Mouse (Mus musculus): ENCODE measurements around the gene Arl15. TPM values are rescaled to one million over a fixed set of nuclear protein-coding genes. Genes with fewer than 3 reads are reported as not detected.

Arl15 gene
- polyA plus RNA-seq, 1 experiment from 2014 or later, result 10.8 TPM

DNA sequence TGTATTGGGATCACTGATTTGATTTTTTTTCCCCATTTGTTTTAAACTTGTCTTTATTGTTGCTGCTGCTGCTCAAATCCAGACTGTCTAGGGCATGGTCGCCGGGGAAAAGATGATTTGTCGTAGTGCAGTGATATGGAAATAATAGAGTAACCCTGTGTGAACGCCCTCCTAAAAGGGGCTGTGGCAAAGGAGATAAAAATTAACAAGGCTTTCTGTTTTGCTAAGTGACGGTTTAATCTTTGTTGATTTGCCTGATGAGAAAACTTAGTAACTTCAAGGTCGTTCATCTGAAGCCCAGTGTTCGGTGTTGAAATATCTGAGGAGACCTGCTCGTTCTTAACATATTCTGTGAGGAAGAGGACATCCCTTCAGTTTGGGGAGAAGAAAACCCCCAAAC, 19.8 kb downstream of the Arl15 start:
- Histone ChIP-seq H3K4me2 (ENCODE audit: low read length) (no peak overlapping the region), H3K27me3 (ENCODE audit: insufficient read depth, low read length) (no peaks in the 10 kb centered on the region), H3K36me3 (ENCODE audit: insufficient read depth, low read length) (no peaks in the 10 kb centered on the region), H3K9me3 (replicated peaks; ENCODE audit: low read length) (no peaks in the 10 kb centered on the region), H3K4me3 (replicated peaks; ENCODE audit: low read depth, low read length) (no peak overlapping the region), H3K4me1 (replicated peaks; ENCODE audit: insufficient read depth, low read length) (peaks cover 28% of the 10 kb centered on the region), H3K9ac (ENCODE audit: low read depth, low read length) (no peak overlapping the region), H3K27ac (peak overlapping the region; percentile 26; the same call in 1 of the 2 replicates)
- ATAC-seq (replicated peaks; ENCODE audit: low FRiP score, low read depth) (no peak), DNase-seq (ENCODE audit: low spot score) (no peak)
- TF ChIP-seq CTCF (IDR thresholded peaks at IDR 0.05; ENCODE audit: low read depth), result no peak
- 48% methylated on average over 8 of the region's 8 CpGs for WGBS

DNA sequence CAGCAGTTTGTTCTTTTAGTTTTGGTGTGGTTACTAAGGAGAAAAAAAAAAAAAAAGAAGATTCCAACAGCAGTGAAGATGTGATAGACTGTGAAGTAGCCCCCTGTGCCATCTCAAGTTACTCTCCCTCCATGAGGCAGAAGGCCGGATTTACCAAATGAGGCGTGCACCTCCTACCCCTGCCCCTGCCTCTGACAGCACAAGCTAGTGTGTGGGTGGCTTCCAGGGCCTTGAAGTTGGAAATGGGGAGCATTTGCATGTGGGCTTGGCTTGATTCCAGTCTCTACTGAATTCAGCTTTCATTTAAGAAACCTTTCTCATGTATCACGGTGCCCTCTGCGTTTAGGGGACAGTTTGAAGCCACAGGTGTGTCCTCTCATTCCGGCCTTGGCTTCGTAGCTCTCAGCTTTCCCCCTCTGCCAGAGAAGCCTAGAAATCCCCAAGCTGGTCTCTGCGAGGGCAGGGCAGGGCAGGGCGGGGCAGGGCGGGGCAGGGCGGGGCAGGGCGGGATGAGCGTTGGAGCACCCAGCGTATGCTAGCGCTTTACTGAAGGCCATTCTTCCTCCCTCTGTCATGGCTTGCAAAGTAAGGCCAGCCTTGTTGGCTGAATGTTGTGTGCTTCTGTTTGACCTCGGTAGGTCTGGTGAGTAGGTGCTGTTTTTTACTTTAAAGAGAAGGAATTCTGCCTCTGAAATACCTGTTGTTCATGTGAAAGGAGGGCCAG, 21.6 kb downstream of the Arl15 start:
- no peak for TF ChIP-seq CTCF (IDR thresholded peaks at IDR 0.05; ENCODE audit: low read depth)
- Histone ChIP-seq H3K27me3 (ENCODE audit: insufficient read depth, low read length) (no peaks in the 10 kb centered on the region), H3K4me1 (replicated peaks; ENCODE audit: insufficient read depth, low read length) (peaks cover 28% of the 10 kb centered on the region), H3K9ac (ENCODE audit: low read depth, low read length) (no peak overlapping the region), H3K36me3 (ENCODE audit: insufficient read depth, low read length) (no peaks in the 10 kb centered on the region), H3K4me2 (ENCODE audit: low read length) (peak overlapping the region; percentile 2), H3K27ac (peak overlapping the region; percentile 22; the same call in 1 of the 2 replicates), H3K4me3 (replicated peaks; ENCODE audit: low read depth, low read length) (no peak overlapping the region), H3K9me3 (replicated peaks; ENCODE audit: low read length) (no peaks in the 10 kb centered on the region)
- ATAC-seq (replicated peaks; ENCODE audit: low FRiP score, low read depth) (peak; percentile 75), DNase-seq (ENCODE audit: low spot score) (peak; percentile 87)
- 24% methylated on average over 15 of the region's 15 CpGs for WGBS

DNA sequence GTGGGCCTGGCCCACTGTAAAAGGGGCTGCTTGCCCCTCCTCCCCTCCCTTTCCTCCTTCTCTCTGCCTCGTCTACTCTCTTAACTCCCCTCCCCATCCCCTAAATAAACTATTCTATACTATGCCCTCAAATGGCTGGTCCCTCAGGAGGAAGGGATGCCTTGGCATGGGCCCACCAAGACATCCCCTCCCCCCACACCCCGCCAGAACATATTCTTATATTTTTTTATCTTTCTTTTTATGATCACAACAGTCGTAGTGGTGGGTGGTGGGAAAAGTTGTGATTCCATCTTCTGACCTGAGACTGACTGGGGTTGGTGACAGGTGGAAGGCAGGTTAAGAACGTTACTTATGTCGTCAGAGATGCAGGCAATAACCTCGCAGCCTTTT, 22.1 kb downstream of the Arl15 start:
- ATAC-seq (replicated peaks; ENCODE audit: low FRiP score, low read depth) (no peak; the same call in 1 of the 2 replicates), DNase-seq (ENCODE audit: low spot score) (no peak)
- Histone ChIP-seq H3K36me3 (ENCODE audit: insufficient read depth, low read length) (no peaks in the 10 kb centered on the region), H3K4me2 (ENCODE audit: low read length) (peak overlapping the region; percentile 2; the same call in 1 of the 2 replicates), H3K9me3 (replicated peaks; ENCODE audit: low read length) (no peaks in the 10 kb centered on the region), H3K27me3 (ENCODE audit: insufficient read depth, low read length) (no peaks in the 10 kb centered on the region), H3K27ac (no peak overlapping the region; the same call in 1 of the 2 replicates), H3K9ac (ENCODE audit: low read depth, low read length) (no peak overlapping the region), H3K4me1 (replicated peaks; ENCODE audit: insufficient read depth, low read length) (peaks cover 23% of the 10 kb centered on the region), H3K4me3 (replicated peaks; ENCODE audit: low read depth, low read length) (no peak overlapping the region)
- no peak for TF ChIP-seq CTCF (IDR thresholded peaks at IDR 0.05; ENCODE audit: low read depth)
- 47% methylated on average over 6 of the region's 6 CpGs for WGBS

DNA sequence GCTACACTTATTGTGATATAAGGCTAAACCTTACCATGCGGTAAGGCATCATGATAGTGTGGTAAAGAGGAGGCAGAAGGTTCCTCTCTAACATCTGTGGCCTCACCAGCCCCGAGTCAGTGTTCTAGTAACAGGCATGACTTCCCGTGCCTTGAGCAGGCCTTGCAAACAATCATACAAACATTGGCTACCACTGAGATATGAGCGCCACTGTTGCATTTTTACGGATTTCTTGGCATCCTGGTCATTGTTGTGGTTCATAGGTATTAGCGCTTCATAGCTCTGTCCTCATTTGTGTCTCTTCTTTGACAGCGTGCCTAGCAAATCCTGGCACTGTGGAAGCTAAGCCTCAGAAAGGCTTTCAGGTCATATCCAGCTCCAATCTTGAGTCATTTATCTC, 24.7 kb downstream of the Arl15 start:
- no peak overlapping the region for H3K27ac ChIP-seq
- H3K4me3 ChIP-seq (replicated peaks; ENCODE audit: low read depth, low read length), result no peak overlapping the region
- H3K27me3 ChIP-seq (ENCODE audit: insufficient read depth, low read length), result no peaks in the 10 kb centered on the region
- no peaks in the 10 kb centered on the region for H3K9me3 ChIP-seq (replicated peaks; ENCODE audit: low read length)
- peaks cover 21% of the 10 kb centered on the region for H3K4me1 ChIP-seq (replicated peaks; ENCODE audit: insufficient read depth, low read length)
- no peak overlapping the region for H3K9ac ChIP-seq (ENCODE audit: low read depth, low read length)
- ATAC-seq (replicated peaks; ENCODE audit: low FRiP score, low read depth) (no peak), DNase-seq (ENCODE audit: low spot score) (no peak)
- WGBS, result 93% methylated on average over 7 of the region's 7 CpGs
- H3K36me3 ChIP-seq (ENCODE audit: insufficient read depth, low read length), result no peaks in the 10 kb centered on the region
- no peak for TF ChIP-seq CTCF (IDR thresholded peaks at IDR 0.05; ENCODE audit: low read depth)
- no peak overlapping the region for H3K4me2 ChIP-seq (ENCODE audit: low read length)

DNA sequence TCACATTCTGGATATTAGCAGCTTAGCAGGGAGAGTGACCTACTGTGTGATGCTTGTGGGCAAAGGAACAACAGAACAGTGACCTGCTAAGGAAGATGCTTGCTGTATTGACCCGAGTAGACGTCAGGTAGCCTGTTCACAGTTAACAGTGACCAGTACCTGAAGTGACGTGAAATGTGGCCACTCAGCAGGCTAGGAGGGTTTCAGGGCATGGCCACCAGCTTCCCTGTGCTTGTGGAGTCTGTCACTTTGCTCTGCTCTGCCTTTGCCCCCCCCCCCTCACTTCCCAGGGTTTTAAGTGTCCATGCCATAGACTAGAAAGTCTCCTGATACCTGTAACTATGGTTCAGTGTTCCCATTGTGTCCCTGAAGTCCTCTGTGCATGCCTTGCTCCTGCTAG, 25.9 kb downstream of the Arl15 start:
- no peak for ATAC-seq (replicated peaks; ENCODE audit: low FRiP score, low read depth)
- H3K9ac ChIP-seq (ENCODE audit: low read depth, low read length), result no peak overlapping the region
- H3K36me3 ChIP-seq (ENCODE audit: insufficient read depth, low read length), result no peaks in the 10 kb centered on the region
- no peak for TF ChIP-seq CTCF (IDR thresholded peaks at IDR 0.05; ENCODE audit: low read depth)
- H3K27me3 ChIP-seq (ENCODE audit: insufficient read depth, low read length), result no peaks in the 10 kb centered on the region
- DNase-seq (ENCODE audit: low spot score), result no peak
- no peaks in the 10 kb centered on the region for H3K9me3 ChIP-seq (replicated peaks; ENCODE audit: low read length)
- no peak overlapping the region for H3K4me3 ChIP-seq (replicated peaks; ENCODE audit: low read depth, low read length)
- H3K4me1 ChIP-seq (replicated peaks; ENCODE audit: insufficient read depth, low read length), result peaks cover 24% of the 10 kb centered on the region
- no peak overlapping the region for H3K4me2 ChIP-seq (ENCODE audit: low read length)
- H3K27ac ChIP-seq, result no peak overlapping the region
- 98% methylated on average over 3 of the region's 3 CpGs for WGBS

DNA sequence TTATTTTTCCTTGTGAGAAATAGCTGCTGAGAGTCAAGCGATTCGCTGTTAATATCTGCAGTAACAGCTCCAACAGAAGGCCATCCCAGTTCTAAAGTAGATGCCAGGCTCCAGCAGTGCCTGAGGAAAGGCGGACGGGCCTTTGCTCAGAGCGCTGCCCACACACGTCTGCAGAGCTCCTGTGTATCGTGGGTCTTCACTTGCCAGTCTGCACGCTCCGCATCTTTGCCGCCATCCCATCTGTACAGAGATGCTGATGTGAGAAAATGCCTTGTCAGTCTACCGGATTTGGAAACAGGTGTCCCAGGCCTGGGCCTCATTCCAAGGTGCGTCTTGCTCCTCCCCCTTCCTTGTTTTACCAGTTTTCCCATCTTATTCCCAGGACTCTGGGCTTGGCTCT, 27.6 kb downstream of the Arl15 start:
- TF ChIP-seq CTCF (IDR thresholded peaks at IDR 0.05; ENCODE audit: low read depth), result no peak
- Histone ChIP-seq H3K27ac (no peak overlapping the region), H3K4me3 (replicated peaks; ENCODE audit: low read depth, low read length) (no peak overlapping the region), H3K9ac (ENCODE audit: low read depth, low read length) (no peak overlapping the region), H3K9me3 (replicated peaks; ENCODE audit: low read length) (no peaks in the 10 kb centered on the region), H3K4me1 (replicated peaks; ENCODE audit: insufficient read depth, low read length) (0 out of 2 replicates have a peak, but pooled peaks cover 8% of the 10 kb centered on the region), H3K4me2 (ENCODE audit: low read length) (no peak overlapping the region), H3K27me3 (ENCODE audit: insufficient read depth, low read length) (no peaks in the 10 kb centered on the region), H3K36me3 (ENCODE audit: insufficient read depth, low read length) (no peaks in the 10 kb centered on the region)
- WGBS, result 86% methylated on average over 12 of the region's 12 CpGs
- DNase-seq (ENCODE audit: low spot score) (no peak), ATAC-seq (replicated peaks; ENCODE audit: low FRiP score, low read depth) (no peak)

Measured in kidney, postnatal 0 days (tissue).